Mouse (Mus musculus) midbrain, embryonic 11.5 days (tissue): Measurements from ENCODE around the gene Psma7. TPM values are rescaled to one million over a fixed set of nuclear protein-coding genes. Genes with fewer than 3 reads are reported as not detected.

ENCODE experiments used
- ATAC-seq: fragments of 200-750 bp; cut with Nextera tagmentation; 2 replicates; pipeline ENCODE4 v1.8.0; 2017; ENCODE audit warnings: moderate TSS enrichment, moderate library complexity; ENCODE audit not compliant: low FRiP score
- DNase-seq: peaks from one replicate; pipeline ENCODE4 v3.0.0; 2015; ENCODE audit warnings: low spot score; ENCODE audit errors: missing footprints
- H3K27ac ChIP-seq: fragments of 300-500 bp; sonication (generic); 2 replicates; pipeline ENCODE4 v1.5.1; 2014; ENCODE audit warnings: low read depth, low read length
- H3K27me3 ChIP-seq: fragments of 300-500 bp; sonication (generic); 2 replicates; pipeline ENCODE4 v1.6.1; 2014; ENCODE audit warnings: mild to moderate bottlenecking, low read length, moderate library complexity, mixed read lengths; ENCODE audit not compliant: control insufficient read depth, insufficient read depth
- H3K36me3 ChIP-seq: fragments of 300-500 bp; sonication (generic); 2 replicates; pipeline ENCODE4 v1.6.1; 2014; ENCODE audit warnings: mild to moderate bottlenecking, low read length, moderate library complexity, mixed read lengths; ENCODE audit not compliant: control insufficient read depth, insufficient read depth
- H3K4me1 ChIP-seq: fragments of 300-500 bp; sonication (generic); 2 replicates; pipeline ENCODE4 v1.6.1; 2014; ENCODE audit warnings: low read length; ENCODE audit not compliant: control insufficient read depth, insufficient read depth
- H3K4me2 ChIP-seq: fragments of 300-500 bp; sonication (generic); 2 replicates; pipeline ENCODE4 v1.6.1; 2014; ENCODE audit warnings: mild to moderate bottlenecking, moderate library complexity
- H3K4me3 ChIP-seq: fragments of 300-500 bp; sonication (generic); 2 replicates; pipeline ENCODE4 v1.5.1; 2014; ENCODE audit warnings: low read depth, low read length
- H3K9ac ChIP-seq: fragments of 300-500 bp; sonication (generic); 2 replicates; pipeline ENCODE4 v1.6.1; 2014; ENCODE audit warnings: low read length
- H3K9me3 ChIP-seq: fragments of 300-500 bp; sonication (generic); 2 replicates; pipeline ENCODE4 v1.6.1; 2016; ENCODE audit warnings: low read length; ENCODE audit not compliant: control insufficient read depth
- WGBS: fragments of 180-500 bp; shearing (Covaris S2); extraction: QIAGEN DNeasy Blood & Tissue Kit; methylation state at CpG from one replicate; pipeline ENCODE4 v1.1.7; 2014; 5-methylcytosine and 5-hydroxymethylcytosine counted together
- polyA plus RNA-seq: library from polyadenylated mRNA; unstranded; fragments of >200 nt; fragmentation: Nextera tagmentation; extraction: Ambion mirVana; gene quantifications from 2 replicates; pipeline ENCODE4 v1.2.1, GENCODE M21; 2014

The Psma7 gene
- polyA plus RNA-seq, 1 experiment from 2014 or later = 701 TPM

- H3K4me3 ChIP-seq = no peak overlapping the region
- no peaks in the 10 kb centered on the region for H3K9me3 ChIP-seq
- WGBS = 69% methylated on average over 4 of the region's 4 CpGs
- H3K27me3 ChIP-seq = no peaks in the 10 kb centered on the region; the same call in 1 of the 2 replicates
- H3K36me3 ChIP-seq = no peaks in the 10 kb centered on the region
- H3K4me2 ChIP-seq = no peak overlapping the region
- ATAC-seq = no peak
- no peaks in the 10 kb centered on the region for H3K4me1 ChIP-seq
- H3K27ac ChIP-seq = no peak overlapping the region
- DNase-seq = peak; percentile 60
- H3K9ac ChIP-seq = no peak overlapping the region
These were observed 24.6 kb downstream of the Psma7 start for GRCm38 (mm10) chr2:180017632-180018031.

- Histone ChIP-seq H3K9me3 (no peaks in the 10 kb centered on the region), H3K36me3 (no peaks in the 10 kb centered on the region), H3K4me3 (no peak overlapping the region), H3K4me2 (no peak overlapping the region), H3K27me3 (no peaks in the 10 kb centered on the region), H3K9ac (no peak overlapping the region), H3K4me1 (no peaks in the 10 kb centered on the region), H3K27ac (no peak overlapping the region)
- WGBS = 91% methylated on average over 7 of the region's 7 CpGs
- DNase-seq (peak; percentile 72), ATAC-seq (no peak)
These were observed 28.5 kb downstream of the Psma7 start for GRCm38 (mm10) chr2:180013686-180014085.

GRCm38 (mm10) chr2:180011370-180011769 lies 30.9 kb downstream of the Psma7 start:
- H3K4me3 ChIP-seq = no peak overlapping the region
- no peak overlapping the region for H3K27ac ChIP-seq
- no peaks in the 10 kb centered on the region for H3K4me1 ChIP-seq
- DNase-seq = no peak
- WGBS = 85% methylated on average over 6 of the region's 6 CpGs
- H3K27me3 ChIP-seq = no peaks in the 10 kb centered on the region
- ATAC-seq = no peak
- no peaks in the 10 kb centered on the region for H3K9me3 ChIP-seq
- no peak overlapping the region for H3K9ac ChIP-seq
- no peak overlapping the region for H3K4me2 ChIP-seq
- no peaks in the 10 kb centered on the region for H3K36me3 ChIP-seq

- no peaks in the 10 kb centered on the region for H3K4me1 ChIP-seq
- DNase-seq = no peak
- no peak for ATAC-seq
These were observed 31.5 kb downstream of the Psma7 start for GRCm38 (mm10) chr2:180010686-180011085.

GRCm38 (mm10) chr2:180006352-180007017 lies 35.7 kb downstream of the Psma7 start:
- H3K27ac ChIP-seq = no peak overlapping the region
- ATAC-seq (no peak), DNase-seq (no peak)
- H3K36me3 ChIP-seq = no peaks in the 10 kb centered on the region
- H3K4me2 ChIP-seq = no peak overlapping the region
- H3K4me1 ChIP-seq = no peaks in the 10 kb centered on the region
- no peak overlapping the region for H3K9ac ChIP-seq
- no peaks in the 10 kb centered on the region for H3K9me3 ChIP-seq
- no peaks in the 10 kb centered on the region for H3K27me3 ChIP-seq
- H3K4me3 ChIP-seq = no peak overlapping the region
- 45% methylated on average over 9 of the region's 9 CpGs for WGBS

More at GRCm38 (mm10) chr2:180010686-180011085, 31.5 kb downstream of the Psma7 start:
- no peak overlapping the region for H3K27ac ChIP-seq
- WGBS = 86% methylated on average over 7 of the region's 7 CpGs
- H3K27me3 ChIP-seq = no peaks in the 10 kb centered on the region
- no peaks in the 10 kb centered on the region for H3K9me3 ChIP-seq
- no peak overlapping the region for H3K4me2 ChIP-seq
- no peak overlapping the region for H3K4me3 ChIP-seq
- H3K9ac ChIP-seq = no peak overlapping the region
- no peaks in the 10 kb centered on the region for H3K36me3 ChIP-seq

- no peaks in the 10 kb centered on the region for H3K36me3 ChIP-seq
- no peaks in the 10 kb centered on the region for H3K9me3 ChIP-seq
- ATAC-seq = no peak
- no peak overlapping the region for H3K4me2 ChIP-seq
- H3K9ac ChIP-seq = no peak overlapping the region
- no peaks in the 10 kb centered on the region for H3K27me3 ChIP-seq
- H3K27ac ChIP-seq = no peak overlapping the region
- no peak for DNase-seq
- H3K4me3 ChIP-seq = no peak overlapping the region
- 61% methylated on average over 5 of the region's 5 CpGs for WGBS
- H3K4me1 ChIP-seq = no peaks in the 10 kb centered on the region
These were observed 36.4 kb downstream of the Psma7 start for GRCm38 (mm10) chr2:180005656-180006351.

GRCm38 (mm10) chr2:180001635-180002034 lies 40.6 kb downstream of the Psma7 start:
- H3K9me3 ChIP-seq = no peaks in the 10 kb centered on the region
- 89% methylated on average over 9 of the region's 9 CpGs for WGBS
- no peak overlapping the region for H3K4me2 ChIP-seq
- H3K27me3 ChIP-seq = no peaks in the 10 kb centered on the region
- no peaks in the 10 kb centered on the region for H3K36me3 ChIP-seq
- no peaks in the 10 kb centered on the region for H3K4me1 ChIP-seq
- no peak for DNase-seq
- H3K27ac ChIP-seq = no peak overlapping the region
- no peak for ATAC-seq
- H3K9ac ChIP-seq = no peak overlapping the region
- no peak overlapping the region for H3K4me3 ChIP-seq

- Histone ChIP-seq H3K4me3 (no peak overlapping the region), H3K4me2 (no peak overlapping the region), H3K36me3 (no peaks in the 10 kb centered on the region), H3K27me3 (no peaks in the 10 kb centered on the region), H3K27ac (no peak overlapping the region), H3K4me1 (no peaks in the 10 kb centered on the region), H3K9me3 (no peaks in the 10 kb centered on the region), H3K9ac (no peak overlapping the region)
- DNase-seq = no peak
- ATAC-seq = no peak
- WGBS = 77% methylated on average over 4 of the region's 4 CpGs
These were observed 43.8 kb downstream of the Psma7 start for GRCm38 (mm10) chr2:179998431-179998830.

GRCm38 (mm10) chr2:179993071-179993470 lies 49.2 kb downstream of the Psma7 start:
- Histone ChIP-seq H3K9ac (no peak overlapping the region), H3K9me3 (no peaks in the 10 kb centered on the region), H3K27ac (no peak overlapping the region), H3K4me2 (no peak overlapping the region), H3K4me3 (no peak overlapping the region), H3K4me1 (no peaks in the 10 kb centered on the region), H3K27me3 (no peaks in the 10 kb centered on the region), H3K36me3 (no peaks in the 10 kb centered on the region)
- ATAC-seq (no peak), DNase-seq (peak; percentile 81)
- 89% methylated on average over 5 of the region's 5 CpGs for WGBS
